Mouse (Mus musculus) midbrain, embryonic 13.5 days (tissue): Measurements from ENCODE around the gene Diras2. TPM values are rescaled to one million over a fixed set of nuclear protein-coding genes. Genes with fewer than 3 reads are reported as not detected.
A peak's percentile ranks its signal among the peaks of the same experiment; 100 is the strongest.

Source experiments
- ATAC-seq: fragments of 200-750 bp; cut with Nextera tagmentation; 2 replicates; pipeline ENCODE4 v1.8.0; 2017; ENCODE audit warnings: mild to moderate bottlenecking, moderate TSS enrichment, moderate library complexity
- H3K27ac ChIP-seq: fragments of 300-500 bp; sonication (generic); 2 replicates; pipeline ENCODE4 v1.5.1; 2015; ENCODE audit warnings: inconsistent platforms, mild to moderate bottlenecking, moderate library complexity
- H3K27me3 ChIP-seq: fragments of 300-500 bp; sonication (generic); 2 replicates; pipeline ENCODE4 v1.6.1; 2015; ENCODE audit warnings: mild to moderate bottlenecking, inconsistent platforms
- H3K36me3 ChIP-seq: fragments of 300-500 bp; sonication (generic); 2 replicates; pipeline ENCODE4 v1.6.1; 2015; ENCODE audit warnings: mild to moderate bottlenecking, inconsistent platforms
- H3K4me1 ChIP-seq: fragments of 300-500 bp; sonication (generic); replicated peaks from 2 replicates; pipeline ENCODE4 v1.6.1; 2015; ENCODE audit warnings: inconsistent platforms
- H3K4me2 ChIP-seq: fragments of 300-500 bp; sonication (generic); replicated peaks from 2 replicates; pipeline ENCODE4 v1.6.1; 2015; ENCODE audit warnings: moderate library complexity, mild to moderate bottlenecking, inconsistent platforms
- H3K4me3 ChIP-seq: fragments of 300-500 bp; sonication (generic); replicated peaks from 2 replicates; pipeline ENCODE4 v1.5.1; 2015; ENCODE audit warnings: mild to moderate bottlenecking, inconsistent platforms
- H3K9ac ChIP-seq: fragments of 300-500 bp; sonication (generic); replicated peaks from 2 replicates; pipeline ENCODE4 v1.6.1; 2015; ENCODE audit warnings: mild to moderate bottlenecking, inconsistent platforms
- H3K9me3 ChIP-seq: fragments of 300-500 bp; sonication (generic); 2 replicates; pipeline ENCODE4 v1.6.1; 2016; ENCODE audit warnings: mild to moderate bottlenecking, inconsistent platforms
- WGBS: fragments of 180-500 bp; shearing (Covaris S2); methylation state at CpG from one replicate; pipeline ENCODE4 v1.1.7; 2015; 5-methylcytosine and 5-hydroxymethylcytosine counted together
- polyA plus RNA-seq: library from polyadenylated mRNA; unstranded; fragments of >200 nt; fragmentation: Nextera tagmentation; extraction: Ambion mirVana; gene quantifications from 2 replicates; pipeline ENCODE4 v1.2.1, GENCODE M21; 2015

Diras2 gene
- polyA plus RNA-seq, 1 experiment from 2014 or later, result 1.8 TPM

DNA sequence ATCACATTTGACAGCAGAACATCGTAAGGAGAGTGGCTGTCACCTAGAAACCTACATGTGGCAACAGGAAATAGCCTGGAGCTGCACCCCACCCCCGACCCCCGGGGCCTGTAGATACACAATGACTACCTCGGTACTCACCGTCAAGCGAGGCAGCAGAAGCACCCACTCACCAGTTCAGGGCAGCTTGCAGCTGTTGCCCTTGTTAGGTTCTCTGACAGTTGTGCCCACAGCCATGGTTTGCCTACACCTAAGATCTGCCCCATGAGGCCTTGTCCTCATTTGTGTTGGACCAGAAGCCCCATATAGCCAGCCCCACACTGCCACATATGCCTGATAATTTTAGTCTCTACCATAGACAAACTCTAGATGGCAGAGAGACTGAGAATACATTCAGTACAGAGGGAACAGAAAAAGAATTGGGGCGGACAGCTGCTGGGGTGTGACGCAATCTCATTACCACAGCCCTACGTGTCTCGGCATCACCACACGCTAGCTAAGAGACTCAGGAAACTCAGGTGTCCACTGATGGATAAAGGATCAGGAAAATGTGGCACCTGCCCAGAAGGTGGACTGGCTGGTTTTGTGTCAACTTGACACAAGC lies 54.0 kb downstream of the Diras2 start:
- Histone ChIP-seq H3K4me1 (no peaks in the 10 kb centered on the region), H3K9me3 (no peaks in the 10 kb centered on the region), H3K36me3 (no peaks in the 10 kb centered on the region), H3K27ac (no peak overlapping the region), H3K4me3 (no peak overlapping the region), H3K4me2 (no peak overlapping the region), H3K9ac (no peak overlapping the region), H3K27me3 (peaks cover 2% of the 10 kb centered on the region; the same call in 1 of the 2 replicates)
- WGBS, result 92% methylated on average over 11 of the region's 11 CpGs
- no peak for ATAC-seq

DNA sequence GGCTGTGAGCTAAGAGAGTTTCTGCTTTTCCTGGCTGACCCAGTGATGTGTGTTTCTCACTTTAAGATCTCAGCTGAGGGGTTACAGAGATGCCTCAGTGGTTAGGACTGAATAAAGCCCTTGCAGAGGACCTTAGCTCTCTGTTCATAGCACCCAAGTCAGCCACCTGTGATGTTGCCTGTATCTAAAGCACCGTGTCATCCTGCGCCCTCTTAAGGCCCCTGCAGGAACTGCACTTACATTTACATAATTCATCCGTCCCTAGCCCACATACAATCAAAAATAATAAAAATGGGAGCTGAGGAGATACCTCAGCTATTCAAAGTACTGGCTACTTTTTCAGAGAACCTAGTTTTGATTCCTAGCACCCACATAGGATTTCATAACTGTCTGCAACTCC lies 54.9 kb downstream of the Diras2 start:
- no peak overlapping the region for H3K27ac ChIP-seq
- no peak for ATAC-seq
- WGBS, result 54% methylated on average over 3 of the region's 3 CpGs
- no peak overlapping the region for H3K4me3 ChIP-seq
- no peak overlapping the region for H3K9ac ChIP-seq
- H3K4me2 ChIP-seq, result no peak overlapping the region
- 0 out of 2 replicates have a peak, but pooled peaks cover 5% of the 10 kb centered on the region for H3K4me1 ChIP-seq
- peaks cover 2% of the 10 kb centered on the region; the same call in 1 of the 2 replicates for H3K27me3 ChIP-seq
- H3K36me3 ChIP-seq, result no peaks in the 10 kb centered on the region
- no peaks in the 10 kb centered on the region for H3K9me3 ChIP-seq

GRCm38 (mm10) chr13:52475264-52475663 lies 55.8 kb downstream of the Diras2 start:
- H3K4me1 ChIP-seq, result peaks cover 15% of the 10 kb centered on the region
- H3K4me3 ChIP-seq, result no peak overlapping the region
- no peak overlapping the region for H3K27ac ChIP-seq
- H3K4me2 ChIP-seq, result no peak overlapping the region
- 77% methylated on average over 10 of the region's 10 CpGs for WGBS
- H3K27me3 ChIP-seq, result peaks cover 2% of the 10 kb centered on the region; the same call in 1 of the 2 replicates
- no peak for ATAC-seq
- no peak overlapping the region for H3K9ac ChIP-seq
- no peaks in the 10 kb centered on the region for H3K9me3 ChIP-seq
- no peaks in the 10 kb centered on the region for H3K36me3 ChIP-seq

GRCm38 (mm10) chr13:52474807-52475206 lies 56.3 kb downstream of the Diras2 start:
- Histone ChIP-seq H3K4me3 (no peak overlapping the region), H3K27me3 (peaks cover 2% of the 10 kb centered on the region; the same call in 1 of the 2 replicates), H3K9ac (no peak overlapping the region), H3K9me3 (no peaks in the 10 kb centered on the region), H3K4me2 (no peak overlapping the region), H3K27ac (no peak overlapping the region), H3K4me1 (peaks cover 20% of the 10 kb centered on the region), H3K36me3 (no peaks in the 10 kb centered on the region)
- 87% methylated on average over 3 of the region's 3 CpGs for WGBS
- no peak for ATAC-seq

DNA sequence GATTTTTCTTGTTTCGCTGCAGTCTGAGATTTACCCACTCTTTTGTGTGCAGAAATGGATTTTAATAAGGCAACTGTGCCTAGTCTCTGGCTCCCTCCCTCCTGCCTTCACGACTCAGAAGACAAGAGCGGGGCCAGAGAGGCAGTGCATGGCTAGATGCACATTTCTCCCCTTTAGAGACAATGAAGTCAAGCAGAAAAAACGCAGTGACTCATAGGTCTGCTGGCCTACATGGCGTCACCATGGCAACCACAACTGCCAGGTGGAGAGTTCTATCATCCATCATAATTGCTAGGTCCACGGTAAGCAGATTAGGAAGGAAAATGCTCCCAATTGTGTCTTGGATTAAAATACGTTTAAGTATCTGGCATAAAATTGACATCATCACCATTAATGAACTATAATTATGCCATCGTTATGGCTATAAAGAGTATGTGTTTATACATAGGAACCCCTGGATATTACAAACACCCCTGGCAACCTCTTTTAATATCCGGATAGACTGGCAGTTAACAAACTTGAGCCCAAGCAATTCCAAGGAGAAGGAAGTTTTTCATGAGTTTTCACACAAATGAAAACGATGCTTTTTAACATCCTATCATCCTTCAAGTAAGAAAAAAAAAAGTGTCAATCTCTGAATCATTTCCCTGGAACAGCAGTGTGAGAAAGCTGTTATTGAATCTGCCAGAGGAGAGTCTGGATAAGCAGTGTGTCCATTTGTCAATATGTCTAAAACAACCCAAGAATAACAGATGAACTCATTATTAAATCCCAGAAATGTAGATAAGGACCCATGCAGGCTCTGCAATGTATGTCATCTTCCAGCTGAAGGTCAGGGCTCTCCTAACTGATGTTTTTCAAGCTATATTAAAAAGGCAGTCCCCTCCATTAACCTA lies 61.0 kb downstream of the Diras2 start:
- H3K9me3 ChIP-seq, result no peaks in the 10 kb centered on the region
- peak overlapping the region; percentile 78 for H3K27ac ChIP-seq
- no peak overlapping the region for H3K4me3 ChIP-seq
- no peaks in the 10 kb centered on the region for H3K36me3 ChIP-seq
- peaks cover 27% of the 10 kb centered on the region for H3K4me1 ChIP-seq
- H3K9ac ChIP-seq, result no peak overlapping the region
- 19% methylated on average over 10 of the region's 10 CpGs for WGBS
- H3K4me2 ChIP-seq, result 0 out of 2 replicates have a peak overlapping the region, but pooled peaks have one; percentile 11
- H3K27me3 ChIP-seq, result peaks cover 2% of the 10 kb centered on the region; the same call in 1 of the 2 replicates
- peak; percentile 91 for ATAC-seq

- Histone ChIP-seq H3K4me3 (no peak overlapping the region), H3K4me2 (no peak overlapping the region), H3K9ac (no peak overlapping the region), H3K9me3 (no peaks in the 10 kb centered on the region), H3K36me3 (no peaks in the 10 kb centered on the region), H3K27me3 (no peaks in the 10 kb centered on the region), H3K27ac (no peak overlapping the region), H3K4me1 (peaks cover 15% of the 10 kb centered on the region)
- ATAC-seq, result no peak
- WGBS, result 78% methylated on average over 6 of the region's 6 CpGs
Observed at GRCm38 (mm10) chr13:52465141-52465540, 65.9 kb downstream of the Diras2 start.

DNA sequence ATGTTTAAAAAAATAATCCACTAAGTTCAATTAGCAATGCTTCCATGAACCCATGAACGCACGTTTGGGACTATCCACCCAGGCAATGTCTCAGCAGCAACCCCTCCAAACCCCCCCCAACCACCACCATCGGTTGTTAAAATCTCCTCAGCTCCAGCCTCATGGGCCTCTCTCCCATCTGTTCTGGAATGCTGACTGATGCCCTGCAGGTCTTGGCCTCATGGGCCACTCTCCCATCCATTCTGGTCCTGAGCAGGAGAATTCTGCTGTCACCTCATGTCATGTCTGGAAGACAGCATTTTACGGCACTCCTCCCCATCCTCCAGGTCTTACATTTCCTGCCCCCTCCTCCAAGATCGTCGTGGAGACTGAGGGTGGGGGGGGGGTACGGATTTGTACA lies 71.1 kb downstream of the Diras2 start:
- Histone ChIP-seq H3K4me3 (no peak overlapping the region), H3K27ac (no peak overlapping the region), H3K36me3 (no peaks in the 10 kb centered on the region), H3K9me3 (no peaks in the 10 kb centered on the region), H3K4me1 (peaks cover 15% of the 10 kb centered on the region), H3K9ac (no peak overlapping the region), H3K27me3 (peaks cover 7% of the 10 kb centered on the region; the same call in 1 of the 2 replicates), H3K4me2 (no peak overlapping the region)
- no peak for ATAC-seq
- 69% methylated on average over 7 of the region's 7 CpGs for WGBS

GRCm38 (mm10) chr13:52457889-52458324 lies 73.2 kb downstream of the Diras2 start:
- H3K27ac ChIP-seq, result peak overlapping the region; percentile 71
- peaks cover 15% of the 10 kb centered on the region for H3K4me1 ChIP-seq
- no peaks in the 10 kb centered on the region for H3K36me3 ChIP-seq
- peaks cover 11% of the 10 kb centered on the region; the same call in 1 of the 2 replicates for H3K27me3 ChIP-seq
- 30% methylated on average over 11 of the region's 11 CpGs for WGBS
- peak overlapping the region; percentile 4; the same call in 1 of the 2 replicates for H3K4me3 ChIP-seq
- peak; percentile 96 for ATAC-seq
- H3K9ac ChIP-seq, result no peak overlapping the region
- H3K9me3 ChIP-seq, result no peaks in the 10 kb centered on the region
- H3K4me2 ChIP-seq, result peak overlapping the region; percentile 38

DNA sequence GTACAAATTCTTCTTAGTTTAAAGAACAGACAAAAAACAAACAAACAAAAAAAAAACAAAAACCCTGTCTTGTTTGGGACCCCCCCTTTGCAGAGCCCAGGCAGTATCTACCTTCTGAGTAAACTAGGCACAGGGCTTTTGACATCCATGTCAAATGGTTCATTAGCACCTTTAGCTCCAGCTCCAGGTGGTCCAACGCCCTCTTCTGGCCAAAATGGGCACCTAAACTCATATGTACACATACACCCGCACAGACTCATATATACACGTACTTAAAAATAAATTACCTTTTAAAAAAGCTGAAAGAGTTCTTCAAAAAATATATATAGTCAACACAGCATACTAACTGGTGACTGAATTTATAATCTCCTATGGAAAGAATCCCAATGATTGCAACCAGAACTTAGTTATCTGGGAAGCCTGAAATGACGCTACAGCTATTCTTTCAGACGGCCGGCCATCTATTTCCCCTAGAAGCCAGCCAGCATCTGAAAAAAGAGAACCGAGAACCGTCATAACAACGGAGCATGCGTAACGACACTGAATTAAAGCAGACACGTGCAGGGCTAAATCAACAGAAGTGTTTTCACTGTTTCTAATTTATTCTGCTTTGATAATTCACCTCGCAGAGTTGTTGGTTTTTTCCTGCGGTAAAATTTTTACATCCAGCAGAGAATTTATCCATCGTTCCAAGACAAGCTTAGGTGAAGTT lies 73.7 kb downstream of the Diras2 start:
- H3K36me3 ChIP-seq, result no peaks in the 10 kb centered on the region
- H3K4me1 ChIP-seq, result peaks cover 17% of the 10 kb centered on the region
- no peak overlapping the region for H3K9ac ChIP-seq
- peak overlapping the region; percentile 71 for H3K27ac ChIP-seq
- H3K4me2 ChIP-seq, result peak overlapping the region; percentile 38
- H3K4me3 ChIP-seq, result peak overlapping the region; percentile 4; the same call in 1 of the 2 replicates
- peaks cover 11% of the 10 kb centered on the region; the same call in 1 of the 2 replicates for H3K27me3 ChIP-seq
- no peaks in the 10 kb centered on the region for H3K9me3 ChIP-seq
- peak; percentile 44 for ATAC-seq
- 55% methylated on average over 15 of the region's 15 CpGs for WGBS

DNA sequence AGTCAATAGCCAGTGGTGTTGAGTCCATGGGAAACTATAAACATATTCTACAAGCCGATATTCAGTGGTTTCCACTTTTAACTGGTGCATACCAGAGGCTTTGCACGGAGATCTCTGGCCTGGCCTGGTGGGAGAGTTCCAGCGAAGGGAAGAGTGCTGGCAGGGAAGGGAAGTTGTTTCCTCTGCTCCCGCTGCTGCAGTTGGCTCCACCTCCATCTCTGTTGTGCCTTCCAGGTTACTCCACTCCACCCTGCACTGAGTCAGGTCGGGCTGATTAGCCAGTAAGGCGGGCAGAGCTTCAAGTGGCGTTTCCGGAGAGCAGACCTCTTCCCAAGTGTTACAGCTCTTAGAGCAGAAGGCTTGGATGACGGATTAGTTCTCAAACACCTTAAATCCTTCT lies 75.8 kb downstream of the Diras2 start:
- peaks cover 26% of the 10 kb centered on the region for H3K4me1 ChIP-seq
- WGBS, result 59% methylated on average over 9 of the region's 9 CpGs
- no peaks in the 10 kb centered on the region for H3K9me3 ChIP-seq
- H3K36me3 ChIP-seq, result no peaks in the 10 kb centered on the region
- H3K9ac ChIP-seq, result no peak overlapping the region
- no peak overlapping the region for H3K4me2 ChIP-seq
- ATAC-seq, result no peak
- H3K27ac ChIP-seq, result no peak overlapping the region
- H3K4me3 ChIP-seq, result no peak overlapping the region
- peaks cover 11% of the 10 kb centered on the region; the same call in 1 of the 2 replicates for H3K27me3 ChIP-seq

- 90% methylated on average over 11 of the region's 11 CpGs for WGBS
Observed at GRCm38 (mm10) chr13:52454708-52455250, 76.3 kb downstream of the Diras2 start.

More at GRCm38 (mm10) chr13:52454708-52455250, 76.3 kb downstream of the Diras2 start:
- Histone ChIP-seq H3K9me3 (no peaks in the 10 kb centered on the region), H3K4me1 (peaks cover 26% of the 10 kb centered on the region), H3K4me3 (no peak overlapping the region), H3K27ac (no peak overlapping the region), H3K27me3 (peaks cover 11% of the 10 kb centered on the region; the same call in 1 of the 2 replicates), H3K4me2 (no peak overlapping the region), H3K9ac (no peak overlapping the region), H3K36me3 (no peaks in the 10 kb centered on the region)
- no peak for ATAC-seq
